Mouse (Mus musculus): ENCODE data around the gene Mrpl24. TPM values are rescaled to one million over a fixed set of nuclear protein-coding genes. Genes with fewer than 3 reads are reported as not detected.
A peak's percentile ranks its signal among the peaks of the same experiment; 100 is the strongest.
"Not testable (repeated sequence)": the region's sequence is repeated elsewhere in the genome, so short reads cannot be mapped to it uniquely, and the experiment has no call there.

Gene Mrpl24
- total RNA-seq (2021): 10 to 100 TPM; 55.0 to 57.0 TPM
- long read RNA-seq, experiment 1, transcript Mrpl24-201 (6 exons, 1,226 nt): minor isoform, 14 of 62 reads
- long read RNA-seq, experiment 1, transcript Mrpl24-202 (6 exons, 1,339 nt): major isoform, 18 of 62 reads
- long read RNA-seq, experiment 1, partial matches to known transcripts: 0 of 62 reads
- long read RNA-seq, experiment 1, other reads (novel, unspliced or antisense): 27 of 62 reads
- long read RNA-seq, experiment 2, transcript Mrpl24-202 (6 exons, 1,339 nt): major isoform, 17 of 60 reads
- long read RNA-seq, experiment 2, transcript Mrpl24-201 (6 exons, 1,226 nt): minor isoform, 10 of 60 reads
- long read RNA-seq, experiment 2, partial matches to known transcripts: 0 of 60 reads
- long read RNA-seq, experiment 2, other reads (novel, unspliced or antisense): 30 of 60 reads

GRCm38 (mm10) chr3:87919336-87920108 is at the start of gene Mrpl24:
TSS of gene Mrpl24 (plus strand) at chr3:87919506.
- peak; percentile 43 to 65 for DNase-seq (ENCODE audit: low spot score in 2 of 2)

GRCm38 (mm10) chr3:87877730-87878129 is 41.6 kb upstream of the Mrpl24 start:
- no peak for DNase-seq (ENCODE audit: low spot score in 2 of 2)

- DNase-seq (ENCODE audit: low spot score in 2 of 2): no peak
These were observed 35.0 kb upstream of the Mrpl24 start for GRCm38 (mm10) chr3:87884291-87884690.

GRCm38 (mm10) chr3:87884708-87885251 is 34.5 kb upstream of the Mrpl24 start:
- peak; percentile 28 to 41 for DNase-seq (ENCODE audit: low spot score in 2 of 2)

- peak; percentile 50 to 83 for DNase-seq (ENCODE audit: low spot score in 2 of 2)
These were observed 33.9 kb upstream of the Mrpl24 start, which contains the start of gene Prcc for GRCm38 (mm10) chr3:87885281-87886003. TSS of gene Prcc (minus strand) at chr3:87885608.

GRCm38 (mm10) chr3:87886004-87886365 is 33.3 kb upstream of the Mrpl24 start:
- no peak for DNase-seq (ENCODE audit: low spot score in 2 of 2)

- DNase-seq (ENCODE audit: low spot score in 2 of 2): no peak
These were observed 32.9 kb upstream of the Mrpl24 start for GRCm38 (mm10) chr3:87886416-87886815.

GRCm38 (mm10) chr3:87887400-87887799 is 31.9 kb upstream of the Mrpl24 start:
- not testable (repeated sequence) for DNase-seq (ENCODE audit: low spot score in 2 of 2)

GRCm38 (mm10) chr3:87891481-87891880 is 27.8 kb upstream of the Mrpl24 start:
- no peak for DNase-seq (ENCODE audit: low spot score in 2 of 2)

GRCm38 (mm10) chr3:87893367-87893905 is 25.9 kb upstream of the Mrpl24 start:
- no peak for DNase-seq (ENCODE audit: low spot score in 2 of 2)

- DNase-seq (ENCODE audit: low spot score in 2 of 2): no peak
These were observed 20.0 kb upstream of the Mrpl24 start for GRCm38 (mm10) chr3:87899266-87899665.

GRCm38 (mm10) chr3:87899776-87900175 is 19.5 kb upstream of the Mrpl24 start:
- DNase-seq (ENCODE audit: low spot score in 2 of 2): no peak

GRCm38 (mm10) chr3:87901036-87901624 is 18.2 kb upstream of the Mrpl24 start:
- DNase-seq (ENCODE audit: low spot score in 2 of 2): no peak

GRCm38 (mm10) chr3:87901959-87902358 is 17.3 kb upstream of the Mrpl24 start:
- DNase-seq (ENCODE audit: low spot score in 2 of 2): not testable (repeated sequence)

GRCm38 (mm10) chr3:87903821-87904220 is 15.5 kb upstream of the Mrpl24 start:
- no peak for DNase-seq (ENCODE audit: low spot score in 2 of 2)

GRCm38 (mm10) chr3:87905880-87906485 is 13.3 kb upstream of the Mrpl24 start, which contains the start of gene Hdgf:
TSS of gene Hdgf (plus strand) at chr3:87906321.
- peak; percentile 89 to 94 for DNase-seq (ENCODE audit: low spot score in 2 of 2)

- DNase-seq (ENCODE audit: low spot score in 2 of 2): peak; percentile 29 to 54
These were observed 12.7 kb upstream of the Mrpl24 start for GRCm38 (mm10) chr3:87906601-87906980.

GRCm38 (mm10) chr3:87906981-87907857 is 12.1 kb upstream of the Mrpl24 start:
- DNase-seq (ENCODE audit: low spot score in 2 of 2): peak in 1 of 2 experiments; percentile 33

- DNase-seq (ENCODE audit: low spot score in 2 of 2): no peak
These were observed 11.4 kb upstream of the Mrpl24 start for GRCm38 (mm10) chr3:87907906-87908305.
